Mouse (Mus musculus) layer of hippocampus, adult 9-10 months (tissue): ENCODE measurements around the gene Lrp10.

Experiments
- DNase-seq: peaks from one replicate; pipeline ENCODE4 v3.0.0; 2022; ENCODE audit warnings: low spot score

Gene Lrp10

DNA sequence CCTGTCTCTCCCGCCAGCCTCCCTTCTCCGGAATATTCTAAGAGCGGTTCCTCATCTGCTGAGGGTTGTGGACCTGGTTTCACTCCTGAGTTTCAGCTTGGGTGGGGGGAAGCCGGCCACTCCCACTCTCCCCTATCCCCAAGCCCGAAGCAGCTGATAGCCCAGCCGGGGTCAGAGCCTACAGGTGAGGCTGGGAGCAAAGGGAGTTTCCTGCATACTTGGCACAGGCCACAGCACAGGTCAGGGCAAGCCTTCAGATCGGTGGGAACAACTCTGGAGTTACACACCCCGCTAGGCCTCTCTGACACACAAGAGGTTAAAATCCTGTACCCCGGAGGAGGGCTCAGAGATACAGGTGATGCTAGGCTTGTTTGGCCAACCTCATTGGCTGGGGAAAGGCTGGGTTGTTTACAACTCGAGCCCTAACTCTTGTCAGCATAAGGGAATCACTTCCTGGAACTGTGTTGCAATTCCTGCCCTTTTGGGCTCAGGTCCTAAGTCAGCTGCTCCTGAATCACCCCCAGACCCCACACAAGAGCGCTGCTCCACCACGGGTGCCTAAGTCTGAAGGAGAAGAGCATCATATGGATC is 29.9 kb upstream of the Lrp10 start:
- no peak for DNase-seq

DNA sequence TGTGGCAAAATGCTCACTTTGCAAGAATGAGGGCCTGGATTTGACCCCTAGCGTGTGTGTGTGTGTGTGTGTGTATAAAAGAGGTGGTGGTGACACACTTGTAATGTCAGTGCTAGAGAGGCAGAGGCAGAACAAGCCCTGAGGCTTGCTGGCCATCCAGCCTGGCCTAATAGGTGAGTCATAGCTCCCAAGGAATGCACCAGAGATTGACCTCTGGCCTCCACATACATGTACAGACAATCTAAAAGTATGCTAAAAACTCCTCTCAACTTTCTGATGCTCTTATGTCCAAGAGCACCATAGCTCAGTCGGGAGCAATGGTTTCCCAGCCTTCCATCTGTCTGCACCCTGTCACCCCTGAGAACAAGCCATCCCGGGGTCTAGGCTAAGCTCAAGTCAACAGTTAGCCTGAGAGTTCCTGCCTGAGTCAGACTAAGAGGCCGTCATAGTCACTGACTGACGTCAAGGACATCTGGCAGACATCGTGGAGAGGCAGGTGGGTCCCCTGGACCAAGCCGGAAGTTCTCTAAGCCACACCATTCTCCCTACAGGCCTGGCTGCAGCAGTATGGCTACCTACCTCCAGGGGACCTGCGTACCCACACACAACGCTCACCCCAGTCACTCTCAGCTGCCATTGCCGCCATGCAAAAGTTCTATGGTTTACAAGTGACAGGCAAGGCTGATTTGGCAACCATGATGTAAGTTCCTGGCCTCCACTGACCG is 28.6 kb upstream of the Lrp10 start:
- DNase-seq, result no peak

- no peak for DNase-seq
Observed at GRCm38 (mm10) chr14:54439155-54439554, 24.8 kb upstream of the Lrp10 start.

GRCm38 (mm10) chr14:54439610-54440009 is 24.3 kb upstream of the Lrp10 start:
- no peak for DNase-seq

- DNase-seq, result no peak
Observed at GRCm38 (mm10) chr14:54440538-54440937, 23.4 kb upstream of the Lrp10 start.

GRCm38 (mm10) chr14:54441365-54441764 is 22.6 kb upstream of the Lrp10 start:
- DNase-seq, result no peak

GRCm38 (mm10) chr14:54442548-54442947 is 21.4 kb upstream of the Lrp10 start:
- DNase-seq, result no peak

GRCm38 (mm10) chr14:54443196-54443595 is 20.7 kb upstream of the Lrp10 start:
- DNase-seq, result no peak

DNA sequence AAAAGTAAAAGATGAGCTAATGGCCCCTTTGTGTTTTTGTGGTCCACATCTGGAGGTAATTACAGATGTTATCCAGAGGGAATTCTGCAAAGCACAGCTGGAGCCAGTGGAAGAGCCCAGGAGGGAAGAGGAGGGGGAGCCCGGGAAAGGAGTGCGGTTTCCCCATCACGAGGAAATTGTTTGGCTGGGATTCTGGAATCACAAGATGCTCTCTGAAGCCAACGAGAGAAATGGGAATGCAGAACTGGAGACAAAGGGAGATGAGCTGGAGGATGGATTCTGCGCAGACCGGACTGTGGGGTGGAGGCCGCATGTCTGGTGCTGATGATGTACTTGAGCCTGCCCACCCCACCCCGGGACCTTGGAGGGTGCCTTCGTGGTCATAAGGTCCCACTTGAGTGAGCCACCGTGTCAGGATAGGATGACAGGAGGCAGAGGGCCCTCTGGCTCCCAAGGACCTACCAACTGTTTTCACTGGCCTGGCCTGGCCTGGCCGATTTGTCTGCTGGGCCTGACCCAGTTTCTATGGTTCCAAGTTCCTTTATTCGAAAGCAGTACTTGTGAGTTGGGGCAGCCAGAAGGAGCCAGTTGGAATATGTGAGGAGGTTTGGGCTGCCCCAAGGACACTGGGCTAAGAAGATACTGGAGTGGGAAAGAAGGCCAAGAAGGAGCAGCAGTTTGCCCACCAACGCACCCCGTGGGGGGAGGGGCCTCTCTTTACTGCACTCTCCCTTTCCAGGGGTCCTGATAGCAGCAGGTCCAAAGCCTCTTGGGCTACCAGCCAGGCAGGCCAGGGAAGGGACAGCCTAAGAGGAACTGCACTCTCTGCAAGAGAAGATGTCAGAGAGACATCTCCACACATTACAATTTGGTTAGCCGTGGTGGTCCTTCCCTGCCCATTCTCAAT is 20.0 kb upstream of the Lrp10 start:
- no peak for DNase-seq

- DNase-seq, result no peak
Observed at GRCm38 (mm10) chr14:54445476-54445875, 18.5 kb upstream of the Lrp10 start.

- no peak for DNase-seq
Observed at GRCm38 (mm10) chr14:54453566-54453965, 10.4 kb upstream of the Lrp10 start.

DNA sequence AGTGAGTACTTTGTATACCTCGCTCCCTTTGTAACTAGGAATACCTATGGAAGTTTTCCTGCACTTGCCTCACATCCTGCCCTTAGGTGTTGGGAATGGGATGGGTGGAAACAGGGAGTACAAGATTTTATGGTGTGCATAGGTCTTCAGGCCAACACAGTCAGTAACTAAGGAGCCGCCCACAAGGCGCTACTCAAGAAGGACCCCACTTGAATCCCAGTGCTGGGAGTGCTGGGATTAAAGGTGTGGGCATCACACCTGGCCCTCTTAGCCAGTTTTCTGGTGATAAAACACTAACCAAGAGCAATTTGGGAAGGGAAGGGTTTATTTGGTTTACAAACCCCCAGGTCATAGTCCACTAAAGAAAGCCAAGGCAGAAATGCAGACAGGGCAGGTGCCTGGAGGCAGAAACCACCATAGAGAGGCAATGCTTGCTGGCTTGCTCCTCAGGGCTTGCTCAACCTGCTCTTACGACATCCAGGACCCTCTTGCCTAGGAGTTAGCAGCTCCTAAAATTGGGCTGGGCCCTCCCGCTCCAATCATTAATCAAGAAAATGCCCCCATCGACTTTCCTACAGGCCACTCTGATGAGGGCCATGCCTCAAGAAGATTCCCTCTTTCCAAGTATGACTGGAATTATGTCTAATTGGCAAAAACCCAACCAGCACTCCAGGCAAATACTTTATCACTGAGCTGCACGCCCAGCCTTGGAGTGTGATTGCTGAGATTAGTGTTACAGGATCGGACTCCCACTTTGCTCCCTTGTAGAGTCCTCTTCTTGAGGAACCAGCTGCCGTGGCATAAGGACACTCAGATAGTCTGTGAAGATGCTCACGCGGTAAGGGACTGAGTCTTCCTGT is 9.0 kb upstream of the Lrp10 start:
- DNase-seq, result no peak

DNA sequence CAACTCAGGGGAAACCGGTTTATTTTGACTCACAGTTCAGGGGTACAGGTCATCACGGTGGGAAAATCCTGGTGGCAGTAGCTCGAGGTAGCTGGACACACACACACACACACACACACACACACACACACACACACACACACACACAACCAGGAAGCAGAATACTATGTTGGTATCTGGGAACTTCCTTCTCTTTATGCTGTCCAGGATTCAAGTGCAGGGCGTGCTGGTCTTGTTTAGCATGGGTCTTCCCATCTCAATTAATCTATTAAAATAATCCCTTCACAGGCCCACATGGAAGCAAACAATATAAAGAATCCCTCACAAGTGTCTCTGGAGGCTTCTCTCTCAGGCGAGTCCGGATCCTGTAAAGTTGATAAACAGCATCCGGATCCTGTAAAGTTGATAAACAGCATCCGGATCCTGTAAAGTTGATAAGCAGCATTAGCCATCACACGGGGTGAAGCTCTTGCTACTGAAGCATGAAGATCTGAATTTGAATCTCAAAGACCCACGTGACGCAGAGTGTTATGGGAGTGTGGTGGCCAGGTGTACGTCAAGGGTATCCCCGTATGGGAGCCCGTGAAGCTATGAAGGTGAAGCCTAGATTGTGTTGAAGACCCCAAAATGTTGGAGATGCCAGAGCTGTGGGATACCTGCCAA is 5.9 kb upstream of the Lrp10 start:
- no peak for DNase-seq

DNA sequence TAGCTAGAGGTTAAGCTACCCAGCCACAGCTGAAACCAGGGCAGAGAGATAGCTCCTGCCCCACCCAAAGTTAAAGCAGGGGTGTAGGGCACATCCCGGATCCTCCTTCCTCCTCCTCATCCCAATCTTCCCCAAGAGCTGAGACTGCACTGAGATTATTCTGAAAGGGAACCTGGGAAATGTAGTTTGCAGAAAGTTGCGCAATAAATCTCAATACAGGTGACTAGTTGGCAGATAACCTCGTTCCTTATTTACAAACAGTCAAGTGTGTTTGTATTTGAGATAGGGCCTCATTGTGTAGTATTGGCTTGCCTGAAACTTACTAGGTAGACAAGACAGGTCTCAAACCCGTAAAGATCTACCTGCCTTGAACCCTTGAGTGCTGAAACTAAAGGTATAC is 1.8 kb upstream of the Lrp10 start:
- no peak for DNase-seq

DNA sequence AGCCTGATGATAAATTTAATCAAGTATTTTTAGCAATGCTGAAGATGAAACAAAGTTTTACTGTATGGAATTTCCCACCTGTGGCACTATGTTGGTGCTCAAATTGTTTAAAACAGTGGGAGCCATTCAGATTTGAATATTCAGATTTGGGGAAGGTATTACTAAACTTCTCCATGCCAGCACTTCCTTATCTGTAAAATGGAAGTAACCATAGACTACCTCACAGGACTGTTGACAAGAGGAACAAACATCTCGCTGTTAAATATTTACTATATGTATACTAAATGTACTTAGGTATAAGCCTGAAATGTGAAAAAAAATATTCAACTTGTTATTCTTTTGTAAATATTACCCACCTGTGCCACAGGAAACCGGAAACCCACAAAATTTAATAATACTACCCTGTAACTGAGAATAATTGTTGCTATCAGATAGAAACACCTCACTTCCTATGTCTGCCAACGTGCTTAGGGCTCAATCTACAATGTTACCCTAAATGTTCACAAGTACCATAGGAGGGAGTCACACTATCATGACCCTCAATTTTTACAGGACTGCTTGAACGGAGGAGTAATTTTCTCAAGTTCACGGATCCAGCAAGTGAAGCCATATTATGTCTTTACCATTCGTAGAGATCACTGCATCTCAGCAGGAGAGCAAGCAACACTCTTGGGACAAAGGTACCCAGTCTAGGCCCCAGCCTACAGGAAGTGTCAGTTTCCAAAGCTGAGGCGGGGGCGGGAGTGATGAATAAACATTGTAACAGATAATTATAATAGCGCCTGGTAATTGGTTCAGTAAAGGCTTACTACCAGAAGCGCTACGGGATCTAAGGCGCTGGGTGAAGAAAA is 604 bp upstream of the Lrp10 start:
- DNase-seq, result no peak

- no peak for DNase-seq
Observed at GRCm38 (mm10) chr14:54464293-54465005, 512 bp downstream of the Lrp10 start.

GRCm38 (mm10) chr14:54471467-54471866 is 7.5 kb downstream of the Lrp10 start:
- DNase-seq, result no peak

GRCm38 (mm10) chr14:54472671-54473070 is 8.7 kb downstream of the Lrp10 start:
- no peak for DNase-seq

DNA sequence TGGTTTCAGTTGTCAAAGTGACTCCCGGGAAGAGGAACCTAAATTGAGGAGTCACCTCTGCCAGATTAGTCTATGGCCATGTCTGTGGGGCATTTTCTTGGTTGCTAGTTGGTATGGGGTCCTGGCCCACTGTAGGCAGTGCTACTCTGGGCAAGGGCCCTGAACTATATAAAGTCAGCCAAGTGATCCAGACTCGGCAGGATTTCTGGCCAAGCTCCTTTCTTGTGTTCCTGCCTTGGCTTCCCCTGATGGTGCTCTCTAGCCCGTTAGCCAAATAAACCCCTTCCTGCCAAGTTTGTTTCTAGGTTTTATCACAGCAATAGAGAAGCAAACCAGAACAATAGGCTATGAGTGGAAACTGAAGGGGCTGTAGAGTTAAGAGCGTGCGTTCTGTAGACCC is 10.8 kb downstream of the Lrp10 start:
- DNase-seq, result no peak
